Mouse (Mus musculus): ENCODE data around the gene Dcun1d2. TPM values are rescaled to one million over a fixed set of nuclear protein-coding genes. Genes with fewer than 3 reads are reported as not detected.
A peak's percentile ranks its signal among the peaks of the same experiment; 100 is the strongest.
"Not testable (repeated sequence)": the region's sequence is repeated elsewhere in the genome, so short reads cannot be mapped to it uniquely, and the experiment has no call there.

Gene Dcun1d2
- 29.2 and 29.4 TPM in 2 replicates for polyA plus RNA-seq (2015; fragmentation: Nextera tagmentation; extraction: Ambion mirVana)

DNA sequence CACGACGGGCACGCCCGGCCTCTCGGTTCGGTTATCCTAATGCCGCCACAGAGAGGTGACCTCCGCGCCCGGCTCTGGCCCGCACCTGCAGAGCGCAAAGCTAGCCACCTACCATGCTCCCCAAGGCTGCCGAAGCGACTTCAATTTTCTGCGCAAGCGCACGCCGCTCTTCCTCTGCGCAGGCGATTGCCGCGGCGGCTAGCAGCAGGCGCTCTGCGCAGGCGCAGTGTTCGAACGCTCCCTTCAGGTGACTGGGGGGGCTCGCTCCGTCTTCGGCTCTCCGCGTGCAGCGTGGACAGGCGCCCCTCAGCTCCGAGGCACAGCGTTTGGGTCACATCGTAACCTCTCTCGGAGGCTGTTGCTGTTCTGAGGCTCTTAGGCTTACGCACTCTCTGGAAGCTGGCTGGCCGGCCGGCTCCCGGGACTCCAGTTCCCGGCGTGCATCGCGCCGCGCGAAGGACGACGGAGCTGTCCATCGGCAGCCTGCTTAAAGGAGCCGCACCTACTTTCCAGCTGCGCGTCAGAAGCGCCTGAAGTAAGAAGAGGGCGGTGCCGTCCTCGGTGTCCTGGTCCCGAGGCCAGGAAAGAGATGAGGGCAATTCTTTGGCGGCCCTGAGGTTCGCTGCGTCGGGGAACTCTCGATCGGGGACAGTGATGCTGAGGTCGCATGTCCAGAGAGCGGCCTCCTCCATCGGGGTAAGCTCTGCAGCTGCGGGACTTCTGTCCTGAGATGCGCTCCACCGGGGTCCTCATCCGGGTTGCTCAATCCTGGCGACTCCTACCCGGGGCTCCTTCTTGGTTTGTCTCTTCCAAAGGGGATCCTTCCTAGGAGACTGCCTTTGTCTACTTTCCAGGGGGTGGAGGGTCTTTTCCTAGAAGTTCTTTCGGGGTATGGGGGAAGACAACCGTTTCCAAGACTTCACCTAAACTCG, at the start of gene Dcun1d2, which contains the start of gene Tmco3:
TSS of gene Dcun1d2 (minus strand) at position 440 of the 932 bp plus-strand sequence.
TSS of gene Tmco3 (plus strand) at position 499 of the 932 bp plus-strand sequence.
- under 1% methylated on average over 79 of the region's 79 CpGs for WGBS
- Histone ChIP-seq H3K9ac (replicated peaks; ENCODE audit: low read length) (peak within 1 kb of the TSS; percentile 88), H3K4me2 (replicated peaks; ENCODE audit: low read depth, low read length) (peak within 1 kb of the TSS; percentile 65), H3K36me3 (ENCODE audit: insufficient read depth, low read length) (0 out of 2 replicates have a peak, but pooled peaks cover 4% of the 10 kb centered on the region), H3K4me3 (ENCODE audit: low read length) (peak within 1 kb of the TSS; percentile 81), H3K9me3 (ENCODE audit: low read length) (no peaks in the 10 kb centered on the region), H3K27ac (ENCODE audit: low read length) (peak within 1 kb of the TSS; percentile 97), H3K4me1 (ENCODE audit: insufficient read depth, low read length) (peaks cover 16% of the 10 kb centered on the region), H3K27me3 (ENCODE audit: insufficient read depth, low read length) (no peaks in the 10 kb centered on the region)
- ATAC-seq (ENCODE audit: low FRiP score, low TSS enrichment) = peak; percentile 93

DNA sequence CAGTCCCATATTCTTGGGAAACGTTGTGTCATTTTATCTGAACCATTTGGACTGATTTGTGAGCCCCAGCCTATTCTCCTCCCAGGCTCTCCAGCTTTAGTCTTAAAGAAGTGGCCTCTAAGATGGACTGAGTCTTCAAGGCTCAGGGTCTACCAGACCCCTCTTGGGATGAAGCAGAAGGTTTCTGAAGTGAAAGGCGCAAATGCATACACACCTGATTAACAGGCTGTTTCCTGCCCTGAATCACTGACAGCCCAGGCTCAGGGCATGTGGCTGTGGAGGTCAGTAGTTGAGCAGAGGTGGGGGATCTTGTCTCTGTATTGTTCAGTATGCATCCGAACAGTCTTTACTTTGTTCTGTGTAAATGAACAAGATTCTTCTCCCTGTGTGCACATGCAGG, 49.7 kb upstream of the Dcun1d2 start:
- peak overlapping the region; percentile 81 for H3K4me2 ChIP-seq (replicated peaks; ENCODE audit: low read depth, low read length)
- H3K4me1 ChIP-seq (ENCODE audit: insufficient read depth, low read length) = peaks cover 19% of the 10 kb centered on the region
- WGBS = 61% methylated on average over 3 of the region's 3 CpGs
- H3K4me3 ChIP-seq (ENCODE audit: low read length) = no peak overlapping the region
- peaks cover 15% of the 10 kb centered on the region for H3K36me3 ChIP-seq (ENCODE audit: insufficient read depth, low read length)
- H3K27me3 ChIP-seq (ENCODE audit: insufficient read depth, low read length) = no peaks in the 10 kb centered on the region
- peak overlapping the region; percentile 98; the same call in 1 of the 2 replicates for H3K9ac ChIP-seq (replicated peaks; ENCODE audit: low read length)
- no peak overlapping the region for H3K27ac ChIP-seq (ENCODE audit: low read length)
- no peak for ATAC-seq (ENCODE audit: low FRiP score, low TSS enrichment)
- no peaks in the 10 kb centered on the region for H3K9me3 ChIP-seq (ENCODE audit: low read length)

DNA sequence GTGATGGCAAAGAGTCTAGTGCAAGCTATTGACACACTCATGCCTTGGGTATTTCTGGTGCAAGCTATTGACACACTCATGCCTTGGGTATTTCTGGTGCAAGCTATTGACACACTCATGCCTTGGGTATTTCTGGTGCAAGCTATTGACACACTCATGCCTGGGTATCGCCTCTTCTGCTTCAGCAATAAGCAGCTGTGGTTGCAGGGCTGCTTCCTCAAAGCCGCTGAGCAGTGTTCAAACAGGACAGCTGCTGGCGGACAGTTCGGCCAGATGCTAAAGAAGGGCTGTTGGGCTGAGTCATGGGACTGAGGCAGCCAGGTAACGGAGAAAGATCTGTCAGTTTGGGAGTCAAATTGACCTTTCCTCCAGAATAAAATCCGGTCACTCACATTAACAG, 49.3 kb upstream of the Dcun1d2 start:
- not testable (repeated sequence) for H3K27me3 ChIP-seq (ENCODE audit: insufficient read depth, low read length); ATAC-seq (ENCODE audit: low FRiP score, low TSS enrichment); H3K4me2 ChIP-seq (replicated peaks; ENCODE audit: low read depth, low read length); H3K9ac ChIP-seq (replicated peaks; ENCODE audit: low read length); H3K9me3 ChIP-seq (ENCODE audit: low read length); H3K27ac ChIP-seq (ENCODE audit: low read length); H3K4me3 ChIP-seq (ENCODE audit: low read length)
- peaks cover 10% of the 10 kb centered on the region; the same call in 1 of the 2 replicates for H3K36me3 ChIP-seq (ENCODE audit: insufficient read depth, low read length)
- peaks cover 19% of the 10 kb centered on the region for H3K4me1 ChIP-seq (ENCODE audit: insufficient read depth, low read length)
- WGBS = 88% methylated on average over 6 of the region's 6 CpGs

DNA sequence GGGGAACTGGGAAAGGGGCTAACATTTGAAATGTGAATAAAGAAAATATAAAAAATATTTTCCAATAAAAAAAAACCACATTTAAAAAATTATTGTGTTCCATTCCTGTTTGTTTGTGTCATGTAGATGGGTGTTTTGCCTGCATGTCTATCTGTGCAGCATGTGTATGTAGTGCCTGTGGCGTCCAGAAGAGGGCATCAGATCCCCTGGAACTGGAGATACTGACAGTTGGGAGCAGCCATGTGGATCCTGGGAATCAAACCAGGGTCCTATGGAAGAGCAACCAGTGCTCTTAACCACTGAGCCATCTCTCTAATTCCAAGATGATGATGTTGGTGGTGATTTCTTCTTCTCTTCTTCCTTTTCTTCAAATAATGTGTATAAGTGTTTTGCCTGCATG, 46.7 kb upstream of the Dcun1d2 start:
- H3K27me3 ChIP-seq (ENCODE audit: insufficient read depth, low read length) = no peaks in the 10 kb centered on the region
- WGBS = 74% methylated on average over 1 of the region's 1 CpGs

DNA sequence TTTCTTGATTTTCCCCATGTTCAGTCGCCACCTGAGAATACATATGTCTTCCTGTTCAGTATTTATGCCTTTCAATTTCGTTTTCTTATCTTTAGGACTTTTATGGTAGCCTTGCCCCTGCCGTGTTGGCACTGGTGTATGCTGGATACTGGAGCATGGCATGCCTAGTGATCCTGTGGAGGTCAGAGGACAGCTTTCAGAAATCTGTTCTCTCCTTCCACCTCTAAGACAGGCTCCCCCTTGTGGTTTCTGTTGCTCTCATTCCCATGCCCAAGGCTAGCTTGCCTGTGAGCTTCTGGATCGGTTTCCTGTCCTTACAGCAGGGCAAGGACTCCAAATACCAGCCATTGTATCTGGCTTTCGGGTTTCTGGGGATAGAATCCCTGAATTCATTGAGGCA, 38.7 kb upstream of the Dcun1d2 start:
- no peak overlapping the region for H3K4me3 ChIP-seq (ENCODE audit: low read length)
- H3K27me3 ChIP-seq (ENCODE audit: insufficient read depth, low read length) = no peaks in the 10 kb centered on the region

More for the DNA sequence above, 46.7 kb upstream of the Dcun1d2 start:
- ATAC-seq (ENCODE audit: low FRiP score, low TSS enrichment) = no peak
- Histone ChIP-seq H3K4me3 (ENCODE audit: low read length) (no peak overlapping the region), H3K36me3 (ENCODE audit: insufficient read depth, low read length) (no peaks in the 10 kb centered on the region), H3K4me1 (ENCODE audit: insufficient read depth, low read length) (peaks cover 4% of the 10 kb centered on the region; the same call in 1 of the 2 replicates), H3K9ac (replicated peaks; ENCODE audit: low read length) (no peak overlapping the region), H3K9me3 (ENCODE audit: low read length) (no peaks in the 10 kb centered on the region), H3K4me2 (replicated peaks; ENCODE audit: low read depth, low read length) (no peak overlapping the region), H3K27ac (ENCODE audit: low read length) (no peak overlapping the region)

GRCm38 (mm10) chr8:13316671-13317070, 28.7 kb upstream of the Dcun1d2 start:
- ATAC-seq (ENCODE audit: low FRiP score, low TSS enrichment) = no peak
- no peak overlapping the region for H3K4me3 ChIP-seq (ENCODE audit: low read length)
- H3K27ac ChIP-seq (ENCODE audit: low read length) = no peak overlapping the region
- WGBS = 91% methylated on average over 10 of the region's 10 CpGs
- H3K4me1 ChIP-seq (ENCODE audit: insufficient read depth, low read length) = no peaks in the 10 kb centered on the region
- no peaks in the 10 kb centered on the region for H3K27me3 ChIP-seq (ENCODE audit: insufficient read depth, low read length)
- peaks cover 4% of the 10 kb centered on the region; the same call in 1 of the 2 replicates for H3K36me3 ChIP-seq (ENCODE audit: insufficient read depth, low read length)
- H3K9me3 ChIP-seq (ENCODE audit: low read length) = no peaks in the 10 kb centered on the region
- no peak overlapping the region for H3K4me2 ChIP-seq (replicated peaks; ENCODE audit: low read depth, low read length)
- no peak overlapping the region for H3K9ac ChIP-seq (replicated peaks; ENCODE audit: low read length)

More for the DNA sequence above, 38.7 kb upstream of the Dcun1d2 start:
- Histone ChIP-seq H3K36me3 (ENCODE audit: insufficient read depth, low read length) (no peaks in the 10 kb centered on the region; the same call in none of the 2 replicates), H3K4me2 (replicated peaks; ENCODE audit: low read depth, low read length) (no peak overlapping the region), H3K4me1 (ENCODE audit: insufficient read depth, low read length) (peaks cover 3% of the 10 kb centered on the region; the same call in 1 of the 2 replicates), H3K9ac (replicated peaks; ENCODE audit: low read length) (no peak overlapping the region), H3K9me3 (ENCODE audit: low read length) (no peaks in the 10 kb centered on the region), H3K27ac (ENCODE audit: low read length) (no peak overlapping the region)
- no peak; the same call in 1 of the 2 replicates for ATAC-seq (ENCODE audit: low FRiP score, low TSS enrichment)
- WGBS = 31% methylated on average over 5 of the region's 5 CpGs

GRCm38 (mm10) chr8:13314922-13315321, 27.0 kb upstream of the Dcun1d2 start:
- ATAC-seq (ENCODE audit: low FRiP score, low TSS enrichment) = no peak
- WGBS = 70% methylated on average over 3 of the region's 3 CpGs

GRCm38 (mm10) chr8:13306916-13307315, 19.0 kb upstream of the Dcun1d2 start:
- H3K4me3 ChIP-seq (ENCODE audit: low read length) = no peak overlapping the region
- H3K36me3 ChIP-seq (ENCODE audit: insufficient read depth, low read length) = peaks cover 17% of the 10 kb centered on the region
- ATAC-seq (ENCODE audit: low FRiP score, low TSS enrichment) = no peak
- no peaks in the 10 kb centered on the region for H3K27me3 ChIP-seq (ENCODE audit: insufficient read depth, low read length)
- WGBS = 85% methylated on average over 9 of the region's 9 CpGs
- H3K4me1 ChIP-seq (ENCODE audit: insufficient read depth, low read length) = no peaks in the 10 kb centered on the region
- no peak overlapping the region for H3K9ac ChIP-seq (replicated peaks; ENCODE audit: low read length)
- H3K4me2 ChIP-seq (replicated peaks; ENCODE audit: low read depth, low read length) = no peak overlapping the region
- no peaks in the 10 kb centered on the region for H3K9me3 ChIP-seq (ENCODE audit: low read length)
- H3K27ac ChIP-seq (ENCODE audit: low read length) = no peak overlapping the region

More at GRCm38 (mm10) chr8:13314922-13315321, 27.0 kb upstream of the Dcun1d2 start:
- no peak overlapping the region for H3K4me2 ChIP-seq (replicated peaks; ENCODE audit: low read depth, low read length)
- H3K4me3 ChIP-seq (ENCODE audit: low read length) = no peak overlapping the region
- H3K27me3 ChIP-seq (ENCODE audit: insufficient read depth, low read length) = no peaks in the 10 kb centered on the region
- H3K36me3 ChIP-seq (ENCODE audit: insufficient read depth, low read length) = peaks cover 1% of the 10 kb centered on the region; the same call in 1 of the 2 replicates
- no peaks in the 10 kb centered on the region for H3K9me3 ChIP-seq (ENCODE audit: low read length)
- H3K4me1 ChIP-seq (ENCODE audit: insufficient read depth, low read length) = no peaks in the 10 kb centered on the region
- no peak overlapping the region for H3K9ac ChIP-seq (replicated peaks; ENCODE audit: low read length)
- no peak overlapping the region for H3K27ac ChIP-seq (ENCODE audit: low read length)

- no peaks in the 10 kb centered on the region for H3K27me3 ChIP-seq (ENCODE audit: insufficient read depth, low read length)
- no peak overlapping the region for H3K4me3 ChIP-seq (ENCODE audit: low read length)
- no peak for ATAC-seq (ENCODE audit: low FRiP score, low TSS enrichment)
- no peaks in the 10 kb centered on the region for H3K9me3 ChIP-seq (ENCODE audit: low read length)
- H3K36me3 ChIP-seq (ENCODE audit: insufficient read depth, low read length) = peaks cover 17% of the 10 kb centered on the region
- WGBS = 81% methylated on average over 7 of the region's 7 CpGs
- no peak overlapping the region for H3K27ac ChIP-seq (ENCODE audit: low read length)
- no peak overlapping the region for H3K4me2 ChIP-seq (replicated peaks; ENCODE audit: low read depth, low read length)
- H3K9ac ChIP-seq (replicated peaks; ENCODE audit: low read length) = no peak overlapping the region
- H3K4me1 ChIP-seq (ENCODE audit: insufficient read depth, low read length) = no peaks in the 10 kb centered on the region
Observed at GRCm38 (mm10) chr8:13306309-13306909, 18.5 kb upstream of the Dcun1d2 start.
